Mouse (Mus musculus): ENCODE measurements around the gene Fbxo11.
A peak's percentile ranks its signal among the peaks of the same experiment; 100 is the strongest.
"Not testable (repeated sequence)": the region's sequence is repeated elsewhere in the genome, so short reads cannot be mapped to it uniquely, and the experiment has no call there.

Gene Fbxo11

DNA sequence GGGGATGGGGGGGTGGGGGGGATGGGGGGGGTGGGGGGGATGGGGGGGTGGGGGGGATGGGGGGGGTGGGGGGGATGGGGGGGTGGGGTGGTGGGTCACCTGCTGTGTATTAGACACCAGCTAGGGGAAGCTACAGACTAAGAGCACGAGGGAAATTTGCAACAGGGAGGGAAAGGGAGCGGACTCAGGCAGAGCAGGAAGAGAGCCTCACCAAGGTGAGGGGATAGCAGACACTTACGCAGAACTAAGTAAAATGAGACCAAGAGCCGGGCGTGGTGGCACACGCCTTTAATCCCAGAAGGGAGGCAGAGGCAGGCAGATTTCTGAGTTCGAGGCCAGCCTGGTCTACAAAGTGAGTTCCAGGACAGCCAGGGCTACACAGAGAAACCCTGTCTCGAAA is 49.1 kb downstream of the Fbxo11 start:
- DNase-seq (ENCODE audit: extremely low spot score, low read depth, low spot score), result not testable (repeated sequence)

DNA sequence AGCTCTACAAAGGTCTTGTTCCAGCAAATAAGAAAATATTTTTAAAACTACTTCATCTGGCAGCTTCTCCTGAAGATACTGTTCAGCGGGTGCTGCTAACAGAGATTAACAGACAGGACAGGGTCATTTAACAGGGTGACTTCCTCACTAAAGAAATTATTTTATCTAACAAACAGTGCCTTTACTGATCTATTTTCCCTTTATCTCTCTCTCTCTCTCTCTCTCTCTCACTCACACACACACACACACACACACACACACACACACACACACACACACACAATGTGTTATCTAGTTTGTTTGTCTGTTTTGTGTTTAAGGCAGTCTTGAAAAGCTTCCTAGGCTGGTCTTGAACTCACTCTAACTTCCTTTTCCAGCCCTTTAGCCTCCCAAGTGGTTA is 50.6 kb downstream of the Fbxo11 start:
- no peak for DNase-seq (ENCODE audit: extremely low spot score, low read depth, low spot score)

DNA sequence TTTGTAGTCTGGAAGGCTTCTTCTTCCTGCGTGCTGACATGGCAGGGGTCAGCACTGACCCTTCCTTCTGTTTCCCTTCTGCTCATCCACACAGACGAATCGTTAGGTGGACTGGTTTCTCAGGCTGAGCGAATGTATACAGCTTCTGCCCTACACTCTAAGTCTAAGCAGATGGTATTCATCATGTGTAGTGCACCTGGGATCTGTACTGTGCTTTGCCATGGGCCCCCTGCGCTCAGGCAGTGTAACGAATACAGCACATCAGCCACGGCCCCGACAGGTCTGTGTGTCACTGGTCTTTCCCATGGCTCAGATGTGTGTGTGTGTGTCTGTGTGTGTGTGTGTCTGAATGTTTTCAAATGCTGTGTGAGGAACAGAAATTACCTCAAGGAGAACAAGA is 58.1 kb downstream of the Fbxo11 start:
- DNase-seq (ENCODE audit: extremely low spot score, low read depth, low spot score), result no peak

DNA sequence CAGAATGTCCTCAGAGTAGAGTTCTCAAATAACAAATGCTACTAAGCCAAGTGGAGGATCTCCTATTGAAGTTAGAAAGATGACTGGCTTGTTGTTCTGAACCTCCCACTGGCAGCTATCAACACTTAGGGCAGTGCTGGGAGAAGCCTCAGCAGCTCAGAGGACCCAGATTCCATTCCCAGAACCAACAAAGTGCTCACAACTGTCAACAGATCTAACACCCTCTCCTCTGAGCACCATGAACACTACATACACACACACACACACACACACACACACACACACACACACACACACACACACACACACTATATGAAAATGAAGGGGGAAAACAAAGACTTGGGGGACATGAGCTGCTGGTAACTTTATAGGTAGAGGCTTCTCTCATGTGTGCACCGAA is 60.2 kb downstream of the Fbxo11 start:
- no peak for DNase-seq (ENCODE audit: extremely low spot score, low read depth, low spot score)

DNA sequence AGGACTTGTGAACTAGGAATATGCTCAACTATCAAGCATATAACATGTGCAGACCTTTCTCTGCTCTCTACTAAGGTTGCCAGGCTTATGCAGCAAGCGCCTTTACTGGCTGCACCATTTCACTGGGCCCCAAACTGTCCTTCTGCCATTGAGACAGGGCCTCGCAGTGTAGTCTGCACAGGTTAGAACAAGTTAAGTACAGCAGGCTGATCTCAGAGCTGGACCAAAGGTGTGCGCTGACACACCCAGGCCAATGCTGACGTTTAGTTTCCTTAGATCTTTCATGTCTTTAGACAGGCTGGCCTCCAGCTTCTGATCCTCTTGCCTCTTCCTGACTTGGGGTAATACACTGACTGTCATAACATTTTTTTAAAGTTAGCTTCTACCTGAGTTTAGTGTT is 67.3 kb downstream of the Fbxo11 start:
- no peak for DNase-seq (ENCODE audit: extremely low spot score, low read depth, low spot score)

DNA sequence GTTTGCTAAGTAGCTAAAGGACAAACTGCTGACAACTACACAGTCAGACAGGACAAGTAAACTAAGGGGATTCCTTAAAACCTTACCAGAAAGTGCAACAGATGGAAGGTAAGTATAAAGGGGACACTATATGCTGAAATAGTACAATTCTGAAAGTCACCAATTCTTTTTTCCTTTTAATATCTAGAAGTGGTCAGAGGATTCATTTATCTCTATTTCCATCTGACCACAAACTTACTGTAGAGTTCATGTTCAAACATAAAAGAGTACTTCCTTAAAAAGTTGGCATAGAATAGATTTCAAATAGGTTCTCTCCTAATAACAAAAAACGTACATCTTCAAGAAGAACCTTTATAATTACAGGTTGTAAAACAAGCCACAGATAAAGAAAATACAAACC is 71.8 kb downstream of the Fbxo11 start:
- no peak for DNase-seq (ENCODE audit: extremely low spot score, low read depth, low spot score)

DNA sequence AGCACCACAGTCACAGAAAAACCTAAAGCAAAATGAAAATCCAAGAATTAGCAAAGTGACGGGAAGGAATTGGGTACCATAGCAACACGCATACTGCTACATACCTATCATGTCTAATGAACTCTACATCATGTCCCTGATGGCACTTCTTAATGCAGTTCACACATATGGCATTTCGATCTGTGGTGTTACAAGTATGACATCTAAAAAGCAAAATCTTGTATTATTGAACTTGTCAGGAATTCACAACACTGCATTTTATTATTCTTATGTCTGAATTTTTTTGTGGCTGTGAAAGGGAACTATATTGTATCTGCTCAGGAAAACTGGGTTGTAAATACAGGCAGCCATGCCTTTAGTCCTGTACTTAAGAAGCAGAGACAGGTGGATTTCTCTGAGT is 72.9 kb downstream of the Fbxo11 start:
- DNase-seq (ENCODE audit: extremely low spot score, low read depth, low spot score), result no peak

DNA sequence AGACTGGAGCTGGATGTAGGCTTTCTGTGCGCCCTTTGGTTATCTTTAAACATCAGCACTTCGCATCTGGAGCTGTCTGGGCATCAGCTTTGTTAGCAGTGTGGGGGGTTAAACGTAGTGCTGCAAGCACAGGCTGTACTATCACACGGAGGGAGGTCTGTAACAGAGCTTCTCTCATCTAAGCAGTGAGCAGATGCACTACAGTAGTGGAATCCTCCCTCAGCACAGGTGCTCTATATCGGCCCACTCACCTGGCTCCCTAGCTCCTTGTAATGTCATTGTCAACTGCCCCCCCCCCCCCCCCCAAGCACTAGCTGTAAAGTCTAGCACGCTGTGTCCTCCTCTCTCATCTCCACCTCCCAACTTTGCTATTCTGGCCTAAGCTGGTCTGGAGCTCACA is 77.6 kb downstream of the Fbxo11 start:
- DNase-seq (ENCODE audit: extremely low spot score, low read depth, low spot score), result no peak

DNA sequence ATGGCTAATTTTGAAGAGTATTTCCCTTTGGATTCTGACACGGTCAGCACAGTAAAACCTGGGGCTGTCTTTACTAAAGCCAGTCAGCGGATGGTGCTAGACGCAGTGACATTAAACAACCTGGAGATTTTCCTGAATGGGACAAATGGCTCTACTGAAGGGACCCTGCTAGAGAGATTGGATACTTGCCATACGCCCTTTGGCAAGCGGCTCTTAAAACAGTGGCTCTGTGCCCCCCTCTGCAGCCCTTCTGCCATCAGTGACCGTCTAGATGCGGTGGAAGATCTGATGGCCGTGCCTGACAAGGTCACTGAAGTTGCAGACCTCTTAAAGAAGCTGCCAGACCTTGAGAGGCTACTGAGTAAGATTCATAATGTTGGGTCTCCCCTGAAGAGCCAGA is 79.2 kb downstream of the Fbxo11 start:
- DNase-seq (ENCODE audit: extremely low spot score, low read depth, low spot score), result no peak

DNA sequence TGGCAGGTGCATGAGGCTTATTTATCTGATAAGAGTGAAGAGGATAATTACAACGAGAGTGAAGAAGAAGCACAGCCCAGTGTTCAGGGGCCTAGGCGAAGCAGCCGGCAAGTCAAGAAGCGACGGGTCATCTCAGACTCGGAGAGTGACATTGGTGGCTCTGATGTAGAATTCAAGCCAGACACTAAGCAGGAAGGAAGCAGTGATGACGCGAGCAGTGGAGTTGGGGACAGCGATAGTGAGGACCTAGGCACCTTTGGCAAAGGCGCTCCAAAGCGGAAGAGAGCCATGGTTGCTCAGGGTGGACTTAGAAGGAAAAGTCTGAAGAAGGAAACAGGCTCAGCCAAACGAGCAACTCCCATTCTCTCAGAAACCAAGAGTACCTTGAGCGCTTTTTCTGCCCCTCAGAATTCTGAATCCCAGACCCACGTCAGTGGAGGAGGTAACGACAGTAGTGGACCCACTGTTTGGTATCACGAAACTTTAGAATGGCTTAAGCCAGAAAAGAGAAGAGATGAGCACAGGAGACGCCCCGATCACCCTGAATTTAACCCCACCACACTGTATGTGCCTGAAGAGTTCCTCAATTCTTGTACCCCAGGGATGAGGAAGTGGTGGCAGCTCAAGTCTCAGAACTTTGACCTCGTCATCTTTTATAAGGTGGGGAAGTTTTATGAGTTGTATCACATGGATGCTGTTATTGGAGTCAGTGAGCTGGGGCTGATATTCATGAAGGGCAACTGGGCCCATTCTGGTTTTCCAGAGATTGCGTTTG is 80.5 kb downstream of the Fbxo11 start:
- DNase-seq (ENCODE audit: extremely low spot score, low read depth, low spot score), result no peak

DNA sequence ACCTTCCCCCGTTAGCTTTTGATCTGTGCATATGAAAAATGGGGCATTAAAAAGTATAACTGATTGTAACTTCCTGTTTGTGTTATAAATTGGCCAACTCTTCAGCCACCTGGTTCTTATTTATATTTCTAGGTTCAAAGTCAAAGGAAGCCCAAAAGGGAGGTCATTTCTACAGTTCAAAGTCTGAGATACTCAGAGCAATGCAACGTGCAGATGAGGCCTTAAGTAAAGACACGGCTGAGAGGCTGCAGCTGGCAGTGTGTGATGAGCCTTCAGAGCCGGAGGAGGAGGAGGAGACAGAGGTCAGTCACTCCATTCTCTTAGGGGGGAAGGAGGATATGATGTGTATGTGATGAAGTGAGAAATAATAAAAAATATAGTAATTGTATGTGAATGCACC is 81.8 kb downstream of the Fbxo11 start:
- DNase-seq (ENCODE audit: extremely low spot score, low read depth, low spot score), result no peak

DNA sequence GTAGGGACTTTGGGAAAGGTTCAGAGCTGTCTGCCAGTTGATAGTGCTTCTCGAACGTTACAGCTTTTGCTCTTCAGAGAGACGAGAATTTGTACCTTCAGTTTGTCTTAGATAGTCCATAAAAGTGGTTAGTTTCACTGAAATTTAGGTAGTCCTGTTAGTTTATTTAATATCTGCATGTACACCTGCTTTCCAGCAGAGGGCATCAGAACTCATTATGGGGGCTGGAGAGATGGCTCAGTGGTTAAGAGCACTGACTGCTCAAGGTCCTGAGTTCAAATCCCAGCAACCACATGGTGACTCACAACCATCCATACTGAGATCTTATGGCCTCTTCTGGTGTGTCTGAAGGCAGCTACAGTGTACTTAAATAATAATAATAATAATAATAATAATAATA is 83.0 kb downstream of the Fbxo11 start:
- DNase-seq (ENCODE audit: extremely low spot score, low read depth, low spot score), result no peak

DNA sequence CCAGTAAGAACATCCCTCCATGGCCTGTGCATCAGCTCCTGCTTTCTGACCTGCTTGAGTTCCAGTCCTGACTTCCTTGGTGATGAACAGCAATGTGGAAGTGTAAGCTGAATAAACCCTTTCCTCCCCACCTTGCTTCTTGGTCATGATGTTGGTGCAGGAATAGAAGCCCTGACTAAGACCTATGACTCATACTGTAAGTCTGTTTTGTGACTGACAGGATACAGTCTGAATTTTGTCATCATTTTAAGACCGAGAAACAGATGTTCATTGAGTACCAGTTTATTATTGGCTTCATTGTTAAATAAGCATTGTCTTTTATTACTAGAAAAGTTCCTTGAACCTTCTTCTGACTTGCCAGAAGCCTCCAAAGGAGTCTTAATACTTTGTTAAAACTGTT is 85.4 kb downstream of the Fbxo11 start:
- DNase-seq (ENCODE audit: extremely low spot score, low read depth, low spot score), result not testable (repeated sequence)

DNA sequence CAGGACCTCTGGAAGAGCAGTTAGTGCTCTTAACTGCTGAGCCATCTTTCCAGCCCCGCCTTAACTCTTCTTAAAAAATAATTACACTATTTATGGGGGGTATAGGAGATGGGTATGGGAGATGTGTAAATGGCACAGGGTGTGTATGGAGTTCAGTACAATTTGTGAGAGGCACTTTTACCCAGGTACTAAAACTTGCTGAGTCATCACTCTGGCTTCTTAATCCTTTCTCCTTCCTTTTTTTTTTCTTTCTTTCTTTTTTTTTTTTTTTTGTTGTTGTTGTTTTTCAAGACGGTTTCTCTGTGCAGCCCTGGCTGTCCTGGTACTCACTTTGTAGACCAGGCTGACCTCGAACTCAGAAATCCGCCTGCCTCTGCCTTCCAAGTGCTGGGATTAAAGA is 88.2 kb downstream of the Fbxo11 start:
- DNase-seq (ENCODE audit: extremely low spot score, low read depth, low spot score), result not testable (repeated sequence)

DNA sequence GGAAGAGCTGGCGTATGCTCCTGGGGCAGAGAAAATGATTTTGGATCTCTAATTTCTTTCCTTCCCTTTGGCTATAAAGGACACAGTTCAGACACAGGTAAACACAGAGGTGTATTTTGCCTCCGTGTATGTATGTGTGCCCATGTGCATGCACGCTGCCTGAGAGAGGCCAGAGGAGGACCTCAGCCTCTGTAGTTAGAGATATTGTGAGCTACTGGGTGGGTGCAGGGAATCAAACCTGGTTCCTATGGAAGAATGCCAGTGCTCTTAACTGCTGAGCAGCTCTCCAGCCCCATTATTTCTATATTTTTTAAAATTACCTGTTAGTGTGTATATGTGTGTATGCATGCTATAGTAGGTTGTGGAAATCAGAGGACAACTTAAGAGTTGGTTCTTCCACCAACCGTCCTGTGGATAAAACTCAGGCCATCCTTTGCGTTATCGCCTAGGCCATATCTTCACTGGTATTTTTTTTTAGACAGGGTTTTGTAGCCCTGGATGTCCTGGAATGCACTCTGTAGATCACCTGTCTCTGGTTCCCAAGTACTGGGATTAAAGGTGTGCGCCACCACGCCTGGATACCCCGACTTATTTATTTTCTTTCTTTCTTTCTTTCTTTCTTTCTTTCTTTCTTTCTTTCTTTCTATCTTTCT is 88.8 kb downstream of the Fbxo11 start:
- no peak for DNase-seq (ENCODE audit: extremely low spot score, low read depth, low spot score)

DNA sequence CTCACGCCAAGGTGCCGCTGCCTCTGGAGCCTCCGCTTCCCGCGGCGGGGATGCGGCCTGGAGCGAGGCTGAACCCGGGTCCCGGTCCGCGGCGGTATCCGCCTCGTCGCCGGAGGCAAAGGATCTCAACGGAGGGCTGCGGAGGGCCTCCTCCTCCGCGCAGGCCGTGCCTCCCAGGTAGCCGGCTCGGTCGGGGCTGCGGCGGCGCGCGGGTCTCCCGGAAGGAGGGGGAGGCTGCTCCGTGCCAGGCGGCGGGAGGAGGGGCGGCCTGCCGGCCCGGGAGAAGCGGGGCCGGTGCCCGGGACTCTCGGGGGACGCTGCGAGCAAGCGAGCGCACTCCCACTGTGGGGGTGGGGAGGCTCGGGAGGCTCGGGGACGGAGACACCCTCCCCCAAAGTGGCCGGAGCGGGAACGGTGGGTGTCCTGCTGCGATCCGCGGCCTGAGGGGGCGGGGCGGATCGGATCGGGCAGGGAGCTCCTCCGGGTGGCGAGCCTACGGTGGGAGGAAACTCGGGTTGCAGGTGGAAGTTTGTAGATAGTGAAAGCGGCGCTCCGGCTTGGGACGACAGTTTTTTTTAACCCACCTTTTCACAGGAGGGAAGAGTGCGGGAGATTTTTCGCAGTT is 89.8 kb downstream of the Fbxo11 start:
- no peak for DNase-seq (ENCODE audit: extremely low spot score, low read depth, low spot score)

DNA sequence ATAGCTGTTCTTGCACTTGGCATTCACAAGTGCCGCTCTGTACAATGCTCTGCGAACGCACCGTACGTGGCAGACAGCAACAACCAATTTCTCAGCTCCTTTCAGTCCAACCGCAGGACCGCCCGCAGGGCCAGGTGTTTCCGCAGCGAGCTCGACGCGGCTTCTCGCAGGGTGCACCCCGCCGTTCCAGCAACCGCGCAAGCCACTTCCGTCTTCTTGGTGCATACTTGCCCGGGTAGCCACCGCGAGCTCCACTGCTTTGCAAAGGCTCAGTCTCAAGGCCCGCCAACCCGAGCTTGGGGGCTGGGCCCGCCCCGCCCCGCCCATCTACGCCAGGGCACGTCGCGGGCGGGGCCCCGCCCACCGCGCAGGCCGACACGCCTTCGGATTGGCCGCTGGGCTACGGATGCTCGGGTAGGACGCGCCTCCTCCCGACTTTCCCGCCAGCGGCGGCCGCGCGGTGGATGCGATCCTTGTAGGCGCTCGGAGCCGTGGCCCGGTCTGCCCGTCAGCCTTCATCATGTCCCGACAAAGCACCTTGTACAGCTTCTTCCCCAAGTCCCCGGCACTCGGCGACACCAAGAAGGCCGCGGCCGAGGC is 90.4 kb downstream of the Fbxo11 start, which contains the start of gene Msh6:
TSS of gene Msh6 (plus strand) at position 434 of the 600 bp plus-strand sequence.
- DNase-seq (ENCODE audit: extremely low spot score, low read depth, low spot score), result peak; percentile 64

DNA sequence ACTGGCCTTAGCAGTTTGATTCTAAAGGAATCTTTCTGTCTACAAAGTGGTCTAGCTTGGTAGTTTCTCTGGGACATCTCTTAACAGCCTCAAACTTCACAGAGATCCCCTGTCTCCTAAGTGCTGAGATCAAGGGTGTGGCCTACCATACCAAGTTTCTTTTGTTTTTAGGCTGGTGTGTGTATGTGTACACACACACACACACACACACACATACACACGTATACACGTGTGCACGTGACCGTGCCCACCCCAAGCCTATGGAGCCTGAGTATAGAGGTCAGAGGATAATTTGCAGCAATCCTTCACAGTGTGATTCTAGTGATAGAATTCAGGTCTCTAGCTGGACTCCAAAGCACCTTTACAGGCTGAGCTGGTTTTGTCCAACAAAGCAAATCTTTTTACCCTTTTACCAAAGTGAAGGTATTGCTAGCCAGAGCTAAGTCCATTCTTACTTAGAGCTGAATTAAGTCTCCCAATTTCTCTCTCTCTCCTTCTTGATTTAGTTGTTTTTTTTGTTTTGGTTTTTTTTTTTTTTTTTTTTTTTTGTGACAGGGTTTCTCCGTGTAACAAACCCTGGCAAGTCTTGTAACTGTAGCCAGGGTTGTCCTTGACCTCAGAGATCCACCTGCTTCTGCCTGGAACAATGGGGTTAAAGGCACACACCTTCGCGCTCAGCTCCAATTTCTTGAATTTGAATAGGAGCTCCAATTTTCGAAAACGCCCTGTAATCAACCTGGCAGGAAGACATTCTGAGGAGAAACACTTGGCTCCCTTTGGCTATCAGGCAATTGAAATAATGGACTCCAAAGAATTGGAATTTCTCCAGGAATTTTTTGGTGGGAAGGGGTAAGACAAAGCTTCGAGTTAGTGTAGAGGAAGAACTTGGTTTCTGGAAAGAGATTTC is 91.6 kb downstream of the Fbxo11 start:
- no peak for DNase-seq (ENCODE audit: extremely low spot score, low read depth, low spot score)

DNA sequence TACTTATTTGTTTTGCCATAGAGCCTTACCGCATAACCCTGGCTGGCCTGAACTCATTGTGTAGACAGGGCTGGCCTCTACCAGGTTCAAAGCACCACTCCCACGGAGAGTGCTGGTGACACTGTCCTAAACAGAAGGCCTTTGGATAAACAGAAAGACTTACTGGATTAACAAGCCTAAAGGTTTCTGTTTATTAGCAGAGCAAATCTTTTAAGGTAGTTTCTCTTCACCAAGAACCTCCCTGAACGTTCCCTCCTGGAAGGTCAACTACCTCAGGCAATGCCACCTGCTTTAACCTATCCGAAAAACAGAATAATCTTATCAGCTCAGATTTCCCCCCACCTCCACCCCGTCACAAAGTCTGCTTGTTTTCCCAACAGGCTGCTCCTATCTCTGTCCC is 92.2 kb downstream of the Fbxo11 start:
- no peak for DNase-seq (ENCODE audit: extremely low spot score, low read depth, low spot score)

DNA sequence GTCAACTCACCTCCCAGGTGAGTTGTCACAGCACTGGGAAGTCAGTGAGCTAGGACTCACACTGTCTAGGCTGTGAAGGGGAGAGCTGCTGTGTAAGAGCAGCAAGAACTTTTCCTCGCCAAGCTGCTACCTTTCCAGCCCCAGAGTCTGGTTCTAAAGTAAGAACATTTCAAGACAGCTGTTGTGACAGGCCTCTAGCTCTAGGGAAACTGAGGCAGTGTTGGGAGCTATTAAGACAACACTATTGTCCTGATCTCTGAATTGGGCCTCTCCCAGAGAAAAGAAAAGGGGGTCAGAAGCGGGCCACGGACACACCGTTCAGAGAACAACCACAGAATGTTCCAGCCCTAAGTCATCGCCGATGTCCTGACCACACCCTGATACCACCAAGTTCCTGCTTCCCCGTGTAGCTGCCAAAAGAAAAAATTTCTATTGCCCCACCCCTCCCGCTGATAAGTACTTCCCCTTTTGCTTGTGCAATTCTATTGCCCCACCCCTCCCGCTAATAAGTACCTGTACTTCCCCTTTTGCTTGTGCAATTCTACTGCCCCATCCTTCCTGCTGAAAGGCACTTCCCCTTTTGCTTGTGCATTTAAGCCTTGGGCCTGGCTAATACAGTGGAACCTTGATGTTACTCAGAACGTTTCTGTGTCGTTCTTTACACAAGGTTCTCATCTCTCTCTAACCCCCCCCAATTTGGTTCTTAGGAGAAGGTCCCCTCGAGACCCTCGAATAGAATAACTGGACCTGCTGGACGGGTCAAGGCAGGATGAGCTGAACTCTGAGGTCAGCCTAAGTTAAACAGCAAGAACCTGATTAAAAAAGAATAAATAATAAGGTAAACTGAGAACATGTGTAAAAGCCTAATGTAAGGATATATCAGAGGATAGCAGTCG is 93.1 kb downstream of the Fbxo11 start:
- DNase-seq (ENCODE audit: extremely low spot score, low read depth, low spot score), result not testable (repeated sequence)
